Mouse (Mus musculus) adrenal gland (tissue): ENCODE results near the gene Samsn1.
"Not testable (repeated sequence)": the region's sequence is repeated elsewhere in the genome, so short reads cannot be mapped to it uniquely, and the experiment has no call there.

Experiments used
- intact Hi-C: fragments of 180-260 bp; cut with DNase I; formaldehyde crosslinking; loops from one replicate; pipeline ENCODE4 v1.15.1; 2025

The Samsn1 gene

GRCm38 (mm10) chr16:75878885-75879284 is 143.2 kb downstream of the Samsn1 start:
- intact Hi-C loops: no loop called here

- intact Hi-C loops: no loop called here
Observed at GRCm38 (mm10) chr16:75877170-75877569, 144.9 kb downstream of the Samsn1 start.

- intact Hi-C loops: no loop called here
Observed at GRCm38 (mm10) chr16:75875896-75876295, 146.2 kb downstream of the Samsn1 start.

GRCm38 (mm10) chr16:75874508-75874907 is 147.6 kb downstream of the Samsn1 start:
- intact Hi-C loops: no loop called here

- intact Hi-C loops: no loop called here
Observed at GRCm38 (mm10) chr16:75872241-75872640, 149.8 kb downstream of the Samsn1 start.

GRCm38 (mm10) chr16:75867400-75867799 is 154.7 kb downstream of the Samsn1 start:
- intact Hi-C loops: no loop called here

- intact Hi-C loops: no loop called here
Observed at GRCm38 (mm10) chr16:75865505-75865904, 156.6 kb downstream of the Samsn1 start.

- intact Hi-C loops: no loop called here
Observed at GRCm38 (mm10) chr16:75864673-75865072, 157.4 kb downstream of the Samsn1 start.

GRCm38 (mm10) chr16:75856343-75856742 is 165.7 kb downstream of the Samsn1 start:
- intact Hi-C loops: no loop called here

GRCm38 (mm10) chr16:75855402-75855801 is 166.7 kb downstream of the Samsn1 start:
- intact Hi-C loops: no loop called here

- intact Hi-C loops: no loop called here
Observed at GRCm38 (mm10) chr16:75853556-75854271, 168.4 kb downstream of the Samsn1 start.

GRCm38 (mm10) chr16:75852485-75852884 is 169.6 kb downstream of the Samsn1 start:
- intact Hi-C loops: no loop called here

- intact Hi-C loops: no loop called here
Observed at GRCm38 (mm10) chr16:75849039-75849438, 173.0 kb downstream of the Samsn1 start.

- intact Hi-C loops: no loop called here
Observed at GRCm38 (mm10) chr16:75843653-75844062, 178.4 kb downstream of the Samsn1 start.

- intact Hi-C loops: no loop called here
Observed at GRCm38 (mm10) chr16:75843031-75843430, 179.1 kb downstream of the Samsn1 start.

- intact Hi-C loops: no loop called here
Observed at GRCm38 (mm10) chr16:75842569-75842968, 179.5 kb downstream of the Samsn1 start.

GRCm38 (mm10) chr16:75837728-75838451 is 184.2 kb downstream of the Samsn1 start:
- intact Hi-C loops: no loop called here

- intact Hi-C loops: no loop called here
Observed at GRCm38 (mm10) chr16:75831390-75831789, 190.7 kb downstream of the Samsn1 start.

GRCm38 (mm10) chr16:75826949-75827348 is 195.1 kb downstream of the Samsn1 start:
- intact Hi-C loops: not testable (repeated sequence)

- intact Hi-C loops: no loop called here
Observed at GRCm38 (mm10) chr16:75826498-75826897, 195.6 kb downstream of the Samsn1 start.

- intact Hi-C loops: no loop called here
Observed at GRCm38 (mm10) chr16:75823226-75823625, 198.9 kb downstream of the Samsn1 start.

- intact Hi-C loops: no loop called here
Observed at GRCm38 (mm10) chr16:75820963-75821362, 201.1 kb downstream of the Samsn1 start.
